Mouse (Mus musculus): Measurements from ENCODE around the gene Chid1. TPM values are rescaled to one million over a fixed set of nuclear protein-coding genes. Genes with fewer than 3 reads are reported as not detected.

Gene Chid1
- polyA plus RNA-seq, 1 experiment from 2014 or later: 34.7 TPM

GRCm38 (mm10) chr7:141570625-141571295 is 31.1 kb upstream of the Chid1 start:
- no peak overlapping the region for H3K4me2 ChIP-seq (replicated peaks)
- no peak for ATAC-seq (ENCODE audit: insufficient number of reproducible peaks, insufficient read depth, low FRiP score, low TSS enrichment)
- 0 out of 2 replicates have a peak, but pooled peaks cover 3% of the 10 kb centered on the region for H3K36me3 ChIP-seq
- H3K4me1 ChIP-seq: peaks cover 13% of the 10 kb centered on the region; the same call in 1 of the 2 replicates
- H3K4me3 ChIP-seq: no peak overlapping the region
- no peaks in the 10 kb centered on the region for H3K9me3 ChIP-seq
- WGBS: 75% methylated on average over 4 of the region's 4 CpGs
- no peak overlapping the region for H3K9ac ChIP-seq
- no peaks in the 10 kb centered on the region for H3K27me3 ChIP-seq
- no peak overlapping the region for H3K27ac ChIP-seq

DNA sequence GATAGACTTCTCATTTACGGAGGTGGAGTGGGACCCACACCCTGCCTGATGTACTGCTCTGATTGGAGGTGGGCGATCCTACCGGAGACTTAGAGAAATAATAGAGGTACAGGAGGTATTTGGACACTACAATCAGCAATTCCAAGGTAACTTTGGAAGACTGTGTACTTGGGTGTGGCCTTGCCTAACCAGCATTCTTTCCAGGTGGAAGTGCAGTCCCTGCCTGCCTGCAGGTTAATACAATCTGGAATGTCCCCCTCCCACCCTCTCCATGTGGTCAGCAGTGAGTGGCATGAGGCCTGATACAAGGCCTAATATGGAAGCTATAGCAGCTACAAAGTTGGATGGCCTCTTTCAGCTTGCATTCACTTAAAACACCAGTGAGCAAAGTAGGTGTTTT is 30.3 kb upstream of the Chid1 start:
- 89% methylated on average over 3 of the region's 3 CpGs for WGBS
- no peak overlapping the region for H3K27ac ChIP-seq
- H3K4me3 ChIP-seq: no peak overlapping the region
- H3K4me2 ChIP-seq (replicated peaks): no peak overlapping the region
- peaks cover 16% of the 10 kb centered on the region for H3K4me1 ChIP-seq
- H3K9ac ChIP-seq: no peak overlapping the region
- no peaks in the 10 kb centered on the region for H3K27me3 ChIP-seq
- H3K9me3 ChIP-seq: no peaks in the 10 kb centered on the region
- H3K36me3 ChIP-seq: 0 out of 2 replicates have a peak, but pooled peaks cover 3% of the 10 kb centered on the region
- no peak for ATAC-seq (ENCODE audit: insufficient number of reproducible peaks, insufficient read depth, low FRiP score, low TSS enrichment)

DNA sequence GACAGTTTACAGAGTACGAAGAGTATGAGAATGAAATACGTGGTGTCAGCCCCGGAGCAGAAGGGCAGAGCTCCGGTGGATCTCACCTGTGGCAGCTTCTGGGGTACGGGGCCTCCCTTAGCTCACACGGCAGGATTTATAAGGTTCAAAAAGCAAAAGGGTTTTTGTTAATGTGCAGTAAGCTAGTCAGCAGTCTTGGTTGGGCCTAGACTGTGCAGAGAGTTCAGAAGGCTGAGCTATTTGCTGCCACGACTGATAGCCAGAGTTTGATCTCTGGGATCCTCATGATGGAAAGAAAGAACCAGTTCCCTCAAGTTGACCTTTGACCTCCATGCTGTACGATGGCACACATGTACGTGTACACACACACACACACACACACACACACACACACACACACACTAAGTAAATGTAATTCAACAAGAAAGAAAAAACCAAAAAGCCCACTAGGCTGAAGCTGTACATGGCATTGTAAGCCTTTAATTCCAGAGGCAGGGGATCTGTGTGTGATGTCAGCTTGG is 29.7 kb upstream of the Chid1 start:
- ATAC-seq (ENCODE audit: insufficient number of reproducible peaks, insufficient read depth, low FRiP score, low TSS enrichment): no peak
- peaks cover 22% of the 10 kb centered on the region for H3K4me1 ChIP-seq
- 0 out of 2 replicates have a peak, but pooled peaks cover 3% of the 10 kb centered on the region for H3K36me3 ChIP-seq
- H3K9ac ChIP-seq: no peak overlapping the region
- no peak overlapping the region for H3K4me2 ChIP-seq (replicated peaks)
- H3K4me3 ChIP-seq: no peak overlapping the region
- H3K9me3 ChIP-seq: no peaks in the 10 kb centered on the region
- 78% methylated on average over 9 of the region's 9 CpGs for WGBS
- H3K27me3 ChIP-seq: no peaks in the 10 kb centered on the region
- H3K27ac ChIP-seq: no peak overlapping the region

DNA sequence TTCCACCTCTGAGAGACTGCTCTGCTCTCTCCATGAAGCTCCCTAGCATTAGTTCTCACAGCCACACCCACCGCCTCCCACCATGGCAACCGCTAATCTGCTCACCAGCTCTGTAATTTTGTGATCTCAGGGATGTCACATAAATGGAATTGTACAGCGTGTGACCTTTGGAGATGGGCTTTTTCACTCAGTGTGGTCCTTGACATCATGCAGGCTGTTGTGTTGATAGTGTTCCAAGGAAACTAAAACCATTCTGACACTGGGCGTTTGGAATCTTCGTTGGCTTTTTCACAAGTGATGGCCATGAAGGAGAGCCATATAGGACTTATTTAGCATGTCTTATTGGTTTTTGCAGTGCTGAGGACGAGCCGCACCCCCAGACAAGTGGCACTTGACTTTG is 26.9 kb upstream of the Chid1 start:
- H3K4me2 ChIP-seq (replicated peaks): no peak overlapping the region
- peaks cover 35% of the 10 kb centered on the region for H3K4me1 ChIP-seq
- 78% methylated on average over 7 of the region's 7 CpGs for WGBS
- H3K36me3 ChIP-seq: no peaks in the 10 kb centered on the region
- H3K9ac ChIP-seq: no peak overlapping the region
- H3K4me3 ChIP-seq: no peak overlapping the region
- H3K27ac ChIP-seq: no peak overlapping the region
- no peak for ATAC-seq (ENCODE audit: insufficient number of reproducible peaks, insufficient read depth, low FRiP score, low TSS enrichment)
- H3K27me3 ChIP-seq: no peaks in the 10 kb centered on the region
- no peaks in the 10 kb centered on the region for H3K9me3 ChIP-seq

DNA sequence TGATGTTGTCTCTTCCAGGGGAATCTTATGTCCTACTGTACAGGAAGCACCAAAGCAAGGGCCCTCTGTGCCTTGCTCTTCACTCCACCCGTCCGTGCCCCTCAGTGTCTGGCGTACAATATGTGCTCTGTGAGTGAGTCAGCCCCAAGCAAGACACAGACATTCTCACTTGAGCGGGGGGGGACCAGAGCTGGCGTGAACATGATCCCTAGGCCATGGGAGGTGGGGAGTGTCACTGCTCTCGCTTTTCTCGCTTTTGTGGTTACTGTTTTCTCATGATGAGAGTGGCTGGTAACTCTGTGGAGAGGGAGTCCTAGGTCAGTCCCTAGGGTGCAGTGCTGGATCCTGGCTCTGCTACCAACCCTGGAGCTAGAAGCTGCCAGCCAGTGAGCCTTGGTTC is 24.9 kb upstream of the Chid1 start:
- peak overlapping the region; percentile 25; the same call in 1 of the 2 replicates for H3K9ac ChIP-seq
- H3K4me1 ChIP-seq: peaks cover 35% of the 10 kb centered on the region
- H3K4me3 ChIP-seq: no peak overlapping the region
- no peaks in the 10 kb centered on the region for H3K27me3 ChIP-seq
- no peaks in the 10 kb centered on the region for H3K36me3 ChIP-seq
- peak overlapping the region; percentile 64; the same call in 1 of the 2 replicates for H3K27ac ChIP-seq
- no peaks in the 10 kb centered on the region for H3K9me3 ChIP-seq
- 36% methylated on average over 7 of the region's 7 CpGs for WGBS
- peak overlapping the region; percentile 27 for H3K4me2 ChIP-seq (replicated peaks)
- ATAC-seq (ENCODE audit: insufficient number of reproducible peaks, insufficient read depth, low FRiP score, low TSS enrichment): no peak

DNA sequence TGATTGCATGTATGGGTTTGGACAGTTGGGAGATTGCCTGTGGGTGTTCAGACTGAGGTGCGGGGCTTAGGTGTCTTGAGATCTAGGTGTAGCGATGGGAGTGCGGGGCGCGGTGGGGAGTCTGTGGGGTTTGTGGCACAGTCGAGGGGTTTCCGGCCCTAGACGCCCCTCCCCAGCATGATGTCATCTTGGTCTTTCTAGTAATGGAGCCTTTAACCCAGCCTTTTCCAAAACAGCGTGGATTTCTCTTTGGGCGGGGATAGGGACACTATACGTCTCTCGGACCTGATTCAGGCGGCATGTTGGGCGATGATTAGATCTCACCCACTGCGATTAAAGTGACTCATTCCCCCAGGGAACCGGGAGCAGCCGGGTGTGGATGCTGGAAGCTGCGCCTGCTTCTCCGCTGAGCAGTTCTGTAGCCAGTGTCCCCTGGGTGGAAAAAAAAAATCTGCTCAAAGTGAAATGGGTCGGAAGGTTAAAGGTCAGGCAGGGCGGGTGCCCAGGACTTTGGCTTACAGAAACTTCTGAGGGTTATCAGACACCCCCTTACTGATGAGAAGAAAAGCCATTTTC is 23.3 kb upstream of the Chid1 start:
- peaks cover 30% of the 10 kb centered on the region for H3K4me1 ChIP-seq
- H3K27me3 ChIP-seq: no peaks in the 10 kb centered on the region
- ATAC-seq (ENCODE audit: insufficient number of reproducible peaks, insufficient read depth, low FRiP score, low TSS enrichment): no peak; the same call in 1 of the 2 replicates
- H3K4me2 ChIP-seq (replicated peaks): peak overlapping the region; percentile 65
- H3K9me3 ChIP-seq: no peaks in the 10 kb centered on the region
- H3K9ac ChIP-seq: peak overlapping the region; percentile 97
- peak overlapping the region; percentile 90; the same call in 1 of the 2 replicates for H3K27ac ChIP-seq
- no peaks in the 10 kb centered on the region for H3K36me3 ChIP-seq
- 2% methylated on average over 21 of the region's 21 CpGs for WGBS
- H3K4me3 ChIP-seq: peak overlapping the region; percentile 93

DNA sequence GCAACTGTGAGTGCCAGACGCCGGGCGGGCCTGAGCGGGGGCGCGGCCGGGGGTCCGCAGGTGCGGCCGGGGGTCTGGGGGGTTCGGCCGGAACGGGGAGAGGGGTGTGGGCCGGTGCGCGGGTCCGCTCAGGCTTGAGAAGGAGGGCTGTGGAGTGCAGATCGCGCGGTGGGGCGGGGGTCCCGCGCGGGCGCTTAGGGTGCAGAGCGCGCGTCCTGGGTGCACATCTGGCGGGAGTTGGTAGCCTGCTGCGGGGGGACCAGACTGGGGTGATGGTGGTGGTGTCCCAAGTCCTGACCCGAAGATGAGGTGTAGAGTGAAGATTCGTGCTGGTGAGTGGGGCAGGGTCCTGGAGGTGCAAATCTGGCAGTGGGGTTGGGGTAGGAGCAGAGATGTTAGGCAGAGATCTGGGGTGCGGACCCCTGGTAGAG is 22.8 kb upstream of the Chid1 start:
- no peaks in the 10 kb centered on the region for H3K9me3 ChIP-seq
- H3K9ac ChIP-seq: peak overlapping the region; percentile 97
- under 1% methylated on average over 33 of the region's 33 CpGs for WGBS
- H3K36me3 ChIP-seq: no peaks in the 10 kb centered on the region
- peaks cover 30% of the 10 kb centered on the region for H3K4me1 ChIP-seq
- H3K4me3 ChIP-seq: peak overlapping the region; percentile 93
- ATAC-seq (ENCODE audit: insufficient number of reproducible peaks, insufficient read depth, low FRiP score, low TSS enrichment): peak; percentile 53
- peak overlapping the region; percentile 90 for H3K27ac ChIP-seq
- H3K27me3 ChIP-seq: no peaks in the 10 kb centered on the region
- peak overlapping the region; percentile 65 for H3K4me2 ChIP-seq (replicated peaks)

DNA sequence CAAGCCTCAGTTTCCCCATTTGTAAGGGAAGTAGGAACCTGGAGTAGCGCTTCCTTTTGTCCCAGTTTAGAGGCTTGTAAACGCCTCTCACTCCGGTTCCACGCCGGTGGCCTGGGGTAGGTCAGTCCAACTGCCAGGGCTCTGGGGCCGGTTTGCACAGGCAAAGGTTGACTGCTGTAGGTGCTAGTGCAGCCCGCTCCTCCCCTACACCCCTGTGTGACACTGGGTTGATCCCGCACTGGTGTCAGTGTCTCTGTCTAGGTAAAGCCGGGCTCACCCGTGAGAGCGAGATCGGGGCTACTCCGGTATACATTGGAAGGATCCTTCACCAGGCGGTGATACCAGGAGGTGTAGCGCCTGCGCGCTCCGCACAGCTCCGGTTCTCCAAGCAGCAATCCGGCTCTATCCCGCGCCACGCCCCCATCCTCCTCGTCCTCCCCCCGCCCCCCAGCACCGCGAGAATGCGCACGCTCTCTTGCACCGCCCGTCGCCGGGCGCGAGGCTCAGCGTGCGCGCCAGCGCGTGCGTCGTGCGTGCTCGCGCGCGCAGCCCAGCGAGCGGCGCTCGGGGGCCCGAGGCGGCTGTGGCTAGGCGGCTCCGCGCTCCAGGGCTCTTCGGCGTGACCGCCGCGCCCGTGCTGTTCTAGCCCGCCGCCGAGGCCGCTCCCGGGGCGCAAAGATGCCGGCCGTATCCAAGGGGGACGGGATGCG is 22.2 kb upstream of the Chid1 start, which contains the start of gene Ap2a2:
TSS of gene Ap2a2 (plus strand) at position 492 of the 710 bp plus-strand sequence.
- H3K9ac ChIP-seq: peak within 1 kb of the TSS; percentile 97
- H3K27ac ChIP-seq: peak within 1 kb of the TSS; percentile 90
- peak; percentile 89 for ATAC-seq (ENCODE audit: insufficient number of reproducible peaks, insufficient read depth, low FRiP score, low TSS enrichment)
- H3K4me3 ChIP-seq: peak within 1 kb of the TSS; percentile 93
- H3K4me1 ChIP-seq: peaks cover 25% of the 10 kb centered on the region
- H3K36me3 ChIP-seq: no peaks in the 10 kb centered on the region
- H3K9me3 ChIP-seq: no peaks in the 10 kb centered on the region
- H3K27me3 ChIP-seq: no peaks in the 10 kb centered on the region
- peak within 1 kb of the TSS; percentile 65 for H3K4me2 ChIP-seq (replicated peaks)
- WGBS: under 1% methylated on average over 70 of the region's 72 CpGs

DNA sequence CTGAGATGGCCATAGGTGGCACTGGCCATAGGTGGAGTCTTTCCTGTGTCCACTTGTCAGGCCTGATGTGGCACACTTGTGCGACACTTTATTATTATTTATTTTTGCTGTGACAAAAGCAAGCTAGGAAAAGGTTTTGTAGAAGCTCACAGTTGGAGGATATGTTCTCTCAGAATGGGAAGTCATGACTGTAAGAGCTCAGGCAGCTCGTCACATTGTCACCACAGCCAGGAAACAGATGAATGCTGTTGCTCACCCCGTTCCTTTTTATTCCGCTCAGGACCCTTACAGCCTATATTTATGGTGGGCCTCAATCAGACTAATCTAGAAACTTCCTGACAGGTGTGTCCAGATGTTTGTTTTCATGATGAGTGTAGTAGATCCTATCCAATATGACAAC is 20.8 kb upstream of the Chid1 start:
- H3K27me3 ChIP-seq: no peaks in the 10 kb centered on the region
- WGBS: 83% methylated on average over 4 of the region's 4 CpGs
- no peak overlapping the region for H3K4me2 ChIP-seq (replicated peaks)
- H3K4me1 ChIP-seq: peaks cover 22% of the 10 kb centered on the region
- H3K27ac ChIP-seq: no peak overlapping the region
- H3K4me3 ChIP-seq: no peak overlapping the region
- ATAC-seq (ENCODE audit: insufficient number of reproducible peaks, insufficient read depth, low FRiP score, low TSS enrichment): no peak
- no peaks in the 10 kb centered on the region for H3K9me3 ChIP-seq
- H3K36me3 ChIP-seq: no peaks in the 10 kb centered on the region
- H3K9ac ChIP-seq: no peak overlapping the region

DNA sequence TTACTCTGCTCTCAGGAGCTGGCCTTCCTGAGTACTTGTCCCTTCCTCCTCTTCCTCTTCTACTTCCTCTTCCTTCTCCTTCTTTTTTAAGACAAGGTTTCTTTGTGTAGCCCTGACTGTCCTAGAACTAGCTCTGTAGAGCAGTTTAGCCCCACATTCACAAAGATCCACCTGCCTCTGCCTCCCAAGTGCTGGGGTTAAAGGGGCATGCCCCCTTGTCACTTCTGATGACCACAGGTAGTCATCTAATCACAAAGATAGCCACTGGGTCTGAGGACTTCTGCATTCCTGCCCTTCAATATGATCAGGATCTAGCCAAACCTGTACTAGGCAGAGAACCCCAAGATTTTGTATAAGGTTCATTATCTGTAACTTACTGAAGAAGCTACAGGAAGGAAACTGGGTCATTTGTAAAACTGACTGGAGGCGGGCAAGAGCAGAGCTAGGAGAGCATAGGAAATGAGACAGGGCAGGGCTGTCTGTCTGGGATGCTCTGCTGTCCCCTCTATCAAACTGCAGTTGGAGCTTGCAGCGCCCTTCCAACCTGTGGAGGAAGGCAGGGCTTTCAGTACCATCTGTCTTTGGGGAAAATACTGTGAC is 20.2 kb upstream of the Chid1 start:
- H3K9ac ChIP-seq: no peak overlapping the region
- WGBS: 71% methylated on average over 2 of the region's 2 CpGs
- H3K9me3 ChIP-seq: no peaks in the 10 kb centered on the region
- H3K27me3 ChIP-seq: no peaks in the 10 kb centered on the region
- H3K4me3 ChIP-seq: no peak overlapping the region
- H3K4me1 ChIP-seq: peaks cover 18% of the 10 kb centered on the region
- no peaks in the 10 kb centered on the region for H3K36me3 ChIP-seq
- H3K27ac ChIP-seq: no peak overlapping the region
- no peak overlapping the region for H3K4me2 ChIP-seq (replicated peaks)
- ATAC-seq (ENCODE audit: insufficient number of reproducible peaks, insufficient read depth, low FRiP score, low TSS enrichment): no peak

DNA sequence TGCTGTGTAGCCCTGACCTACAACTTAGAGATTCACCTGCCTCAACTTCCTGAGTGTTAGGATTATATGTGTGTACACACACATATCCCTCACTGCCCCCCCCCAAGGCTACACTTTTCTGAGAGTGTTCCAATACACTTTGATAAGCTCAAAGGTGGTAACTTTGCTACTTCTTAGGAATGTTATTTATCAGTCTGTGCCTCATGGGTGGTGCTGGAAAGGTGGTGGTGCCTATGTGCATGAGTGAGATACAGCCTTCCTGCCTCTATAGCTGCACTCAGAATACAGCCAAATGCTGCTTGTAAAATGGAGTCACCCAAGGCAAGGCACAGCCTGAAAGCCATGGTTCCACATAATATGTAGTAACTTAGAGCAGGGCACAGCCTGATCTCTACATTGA is 19.3 kb upstream of the Chid1 start:
- Histone ChIP-seq H3K4me3 (no peak overlapping the region), H3K27ac (no peak overlapping the region), H3K9me3 (no peaks in the 10 kb centered on the region), H3K4me2 (replicated peaks) (no peak overlapping the region), H3K4me1 (peaks cover 10% of the 10 kb centered on the region), H3K36me3 (no peaks in the 10 kb centered on the region), H3K27me3 (no peaks in the 10 kb centered on the region), H3K9ac (no peak overlapping the region)
- ATAC-seq (ENCODE audit: insufficient number of reproducible peaks, insufficient read depth, low FRiP score, low TSS enrichment): no peak
